Mouse (Mus musculus) liver, embryonic 16.5 days (tissue): Measurements from ENCODE around the gene Cmas. TPM values are rescaled to one million over a fixed set of nuclear protein-coding genes. Genes with fewer than 3 reads are reported as not detected.
A peak's percentile ranks its signal among the peaks of the same experiment; 100 is the strongest.

Source experiments
- ATAC-seq: fragments of 200-750 bp; cut with Nextera tagmentation; 2 replicates; pipeline ENCODE4 v1.8.0; 2017; ENCODE audit warnings: low read depth, mild to moderate bottlenecking, moderate number of reproducible peaks, moderate library complexity
- H3K27ac ChIP-seq: fragments of 300-500 bp; sonication (generic); 2 replicates; pipeline ENCODE4 v1.5.1; 2014; ENCODE audit warnings: mild to moderate bottlenecking, low read length
- H3K27me3 ChIP-seq: fragments of 300-500 bp; sonication (generic); 2 replicates; pipeline ENCODE4 v1.6.1; 2014; ENCODE audit warnings: low read depth, low read length, mixed read lengths; ENCODE audit not compliant: control insufficient read depth, insufficient read depth
- H3K36me3 ChIP-seq: fragments of 300-500 bp; sonication (generic); 2 replicates; pipeline ENCODE4 v1.6.1; 2014; ENCODE audit warnings: mild to moderate bottlenecking; ENCODE audit not compliant: control insufficient read depth, insufficient read depth
- H3K4me1 ChIP-seq: fragments of 300-500 bp; sonication (generic); 2 replicates; pipeline ENCODE4 v1.6.1; 2014; ENCODE audit warnings: low read depth, low read length, mixed read lengths; ENCODE audit not compliant: control insufficient read depth
- H3K4me2 ChIP-seq: fragments of 300-500 bp; sonication (generic); 2 replicates; pipeline ENCODE4 v1.6.1; 2014; ENCODE audit warnings: low read depth, low read length, mixed read lengths
- H3K4me3 ChIP-seq: fragments of 300-500 bp; sonication (generic); 2 replicates; pipeline ENCODE4 v1.5.1; 2014; ENCODE audit warnings: low read depth, mild to moderate bottlenecking, low read length
- H3K9ac ChIP-seq: fragments of 300-500 bp; sonication (generic); 2 replicates; pipeline ENCODE4 v1.6.1; 2014; ENCODE audit warnings: low read depth, low read length
- H3K9me3 ChIP-seq: fragments of 300-500 bp; sonication (generic); replicated peaks from 2 replicates; pipeline ENCODE4 v1.6.1; 2016; ENCODE audit warnings: low read length; ENCODE audit not compliant: control insufficient read depth
- WGBS: fragments of 180-500 bp; shearing (Covaris S2); extraction: QIAGEN DNeasy Blood & Tissue Kit; methylation state at CpG from one replicate; pipeline ENCODE4 v1.1.7; 2014; ENCODE audit not compliant: insufficient replicate concordance; 5-methylcytosine and 5-hydroxymethylcytosine counted together
- polyA plus RNA-seq: library from polyadenylated mRNA; unstranded; fragments of >200 nt; fragmentation: Nextera tagmentation; extraction: Ambion mirVana; gene quantifications from 2 replicates; pipeline ENCODE4 v1.2.1, GENCODE M21; 2015

Cmas gene
- polyA plus RNA-seq, 1 experiment from 2014 or later = 159 TPM

DNA sequence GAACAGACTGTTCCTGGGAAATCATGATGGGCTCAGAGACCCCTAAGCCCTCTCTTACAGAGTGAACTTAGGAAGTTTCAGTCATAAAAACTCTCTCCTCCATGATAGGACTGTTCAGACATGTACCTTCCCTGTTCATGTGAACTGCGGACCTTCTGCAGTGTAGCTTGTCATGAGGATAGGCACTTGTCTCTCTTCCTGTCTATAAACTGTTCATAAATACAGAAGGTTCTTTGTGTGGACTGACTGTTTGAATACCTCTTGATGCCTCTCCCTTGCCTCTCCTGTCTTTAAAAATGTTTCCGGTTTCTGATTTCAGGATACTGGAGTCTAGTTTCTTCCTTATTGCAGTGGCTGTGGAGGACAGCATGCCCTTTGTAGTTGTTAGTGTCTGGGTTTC is 3.1 kb downstream of the Cmas start:
- Histone ChIP-seq H3K36me3 (peaks cover 47% of the 10 kb centered on the region), H3K9me3 (no peaks in the 10 kb centered on the region), H3K9ac (no peak overlapping the region), H3K4me3 (peak overlapping the region; percentile 96; the same call in 1 of the 2 replicates), H3K4me1 (peaks cover 18% of the 10 kb centered on the region), H3K4me2 (no peak overlapping the region), H3K27ac (no peak overlapping the region), H3K27me3 (no peaks in the 10 kb centered on the region)
- 94% methylated on average over 2 of the region's 2 CpGs for WGBS
- ATAC-seq = no peak

DNA sequence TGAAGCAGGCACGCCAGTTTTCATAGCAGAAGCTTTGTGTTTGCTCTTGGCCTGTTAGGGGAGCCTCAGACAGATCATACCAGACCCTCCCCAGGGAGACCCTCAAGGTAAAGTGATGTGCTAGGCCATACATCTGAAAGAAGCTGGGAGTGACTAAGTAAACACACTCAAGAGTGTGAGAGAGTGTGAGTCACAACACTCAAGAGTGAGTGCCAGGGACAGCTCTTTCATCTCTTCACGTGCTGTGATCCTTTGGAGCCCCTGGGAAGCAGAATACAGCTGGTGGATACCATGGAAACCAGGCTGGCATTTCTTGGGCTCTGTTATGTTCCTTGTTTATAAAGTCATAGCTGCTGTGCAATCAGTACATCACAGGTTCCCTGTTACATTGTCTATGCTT is 8.4 kb downstream of the Cmas start:
- no peak overlapping the region for H3K9ac ChIP-seq
- WGBS = 87% methylated on average over 2 of the region's 2 CpGs
- H3K36me3 ChIP-seq = peaks cover 78% of the 10 kb centered on the region
- no peak overlapping the region for H3K4me3 ChIP-seq
- no peak overlapping the region for H3K4me2 ChIP-seq
- H3K27ac ChIP-seq = no peak overlapping the region
- H3K4me1 ChIP-seq = no peaks in the 10 kb centered on the region
- no peaks in the 10 kb centered on the region for H3K9me3 ChIP-seq
- H3K27me3 ChIP-seq = no peaks in the 10 kb centered on the region
- ATAC-seq = no peak

DNA sequence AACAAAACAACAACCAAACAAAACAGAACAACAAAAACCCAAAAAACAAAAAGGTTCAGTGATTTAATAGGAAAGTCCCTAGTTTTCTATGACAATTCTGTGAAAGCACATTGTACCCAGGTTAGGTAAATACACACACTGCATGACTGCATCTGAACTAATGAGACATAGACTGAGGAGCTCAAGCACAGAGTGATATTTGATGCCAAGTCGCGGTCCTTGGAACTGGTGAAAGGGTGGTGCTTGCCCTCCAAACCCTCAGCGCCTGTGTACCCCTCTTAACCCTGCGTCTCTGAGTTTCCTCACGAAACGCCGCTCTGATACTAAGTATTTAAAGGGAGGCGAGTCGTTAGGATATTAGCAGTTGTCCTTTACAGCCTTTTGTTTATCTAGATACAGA is 10.8 kb downstream of the Cmas start:
- H3K4me1 ChIP-seq = no peaks in the 10 kb centered on the region
- WGBS = 90% methylated on average over 9 of the region's 9 CpGs
- peaks cover 80% of the 10 kb centered on the region for H3K36me3 ChIP-seq
- no peak overlapping the region for H3K4me3 ChIP-seq
- no peak overlapping the region for H3K27ac ChIP-seq
- no peaks in the 10 kb centered on the region for H3K27me3 ChIP-seq
- ATAC-seq = no peak
- H3K9me3 ChIP-seq = no peaks in the 10 kb centered on the region
- no peak overlapping the region for H3K9ac ChIP-seq
- no peak overlapping the region for H3K4me2 ChIP-seq

DNA sequence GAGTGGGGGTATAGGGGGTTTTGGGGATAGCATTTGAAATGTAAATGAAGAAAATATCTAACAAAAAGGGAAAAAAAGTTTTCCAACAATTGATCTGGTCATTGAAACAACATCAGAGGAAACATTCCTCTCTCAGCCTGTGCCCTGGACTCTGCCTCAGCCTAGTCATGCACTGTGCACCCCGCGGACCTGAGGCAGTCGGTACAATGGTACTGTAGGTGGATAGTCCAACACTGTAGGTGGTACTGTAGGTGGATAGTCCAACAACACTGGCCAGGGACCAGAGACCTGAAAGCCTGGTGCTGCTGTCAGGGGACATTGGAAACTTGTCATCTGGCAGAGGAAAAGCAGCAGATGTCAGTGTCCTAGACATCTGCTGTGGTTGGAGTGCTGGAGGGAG is 13.4 kb downstream of the Cmas start:
- Histone ChIP-seq H3K4me3 (no peak overlapping the region), H3K9me3 (no peaks in the 10 kb centered on the region), H3K27me3 (no peaks in the 10 kb centered on the region), H3K27ac (no peak overlapping the region), H3K4me2 (no peak overlapping the region), H3K4me1 (no peaks in the 10 kb centered on the region), H3K9ac (no peak overlapping the region), H3K36me3 (peaks cover 89% of the 10 kb centered on the region)
- ATAC-seq = peak; percentile 25; the same call in 1 of the 2 replicates
- 97% methylated on average over 3 of the region's 3 CpGs for WGBS

GRCm38 (mm10) chr6:142771643-142772042 is 15.2 kb downstream of the Cmas start:
- H3K4me3 ChIP-seq = no peak overlapping the region
- H3K4me1 ChIP-seq = no peaks in the 10 kb centered on the region
- no peaks in the 10 kb centered on the region for H3K27me3 ChIP-seq
- ATAC-seq = 0 out of 2 replicates have a peak, but pooled peaks have one; percentile 11
- no peak overlapping the region for H3K27ac ChIP-seq
- H3K36me3 ChIP-seq = peaks cover 85% of the 10 kb centered on the region
- WGBS = 55% methylated on average over 4 of the region's 4 CpGs
- H3K4me2 ChIP-seq = no peak overlapping the region
- no peak overlapping the region for H3K9ac ChIP-seq
- H3K9me3 ChIP-seq = no peaks in the 10 kb centered on the region

- H3K9me3 ChIP-seq = no peaks in the 10 kb centered on the region
- no peak overlapping the region for H3K4me2 ChIP-seq
- no peaks in the 10 kb centered on the region for H3K27me3 ChIP-seq
- no peak overlapping the region for H3K9ac ChIP-seq
- no peak for ATAC-seq
- 84% methylated on average over 5 of the region's 5 CpGs for WGBS
- H3K4me3 ChIP-seq = no peak overlapping the region
- no peak overlapping the region for H3K27ac ChIP-seq
- no peaks in the 10 kb centered on the region for H3K4me1 ChIP-seq
- peaks cover 69% of the 10 kb centered on the region for H3K36me3 ChIP-seq
These were observed 17.1 kb downstream of the Cmas start for GRCm38 (mm10) chr6:142773566-142773965.

DNA sequence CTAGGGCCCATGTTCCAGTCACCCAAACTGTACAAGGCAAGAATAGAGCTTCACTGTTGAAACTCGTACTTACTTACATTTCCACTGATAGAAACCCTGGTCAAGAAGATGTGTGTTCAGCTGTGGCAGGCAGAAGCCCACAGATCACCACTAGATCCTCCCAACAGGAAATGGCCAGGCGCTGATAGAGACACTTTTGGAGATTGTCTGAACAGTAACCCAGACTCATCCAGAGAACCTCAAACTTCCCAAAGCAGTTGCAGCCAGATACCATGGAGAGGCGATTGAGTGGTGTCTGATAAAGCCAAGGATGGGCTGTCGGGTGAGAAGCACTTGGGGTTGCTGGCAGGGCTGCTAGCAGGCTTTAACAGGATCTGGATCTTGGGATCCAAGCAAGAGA is 20.4 kb downstream of the Cmas start:
- WGBS = 13% methylated on average over 4 of the region's 4 CpGs
- no peaks in the 10 kb centered on the region for H3K4me1 ChIP-seq
- no peaks in the 10 kb centered on the region for H3K9me3 ChIP-seq
- no peak overlapping the region for H3K4me2 ChIP-seq
- H3K27ac ChIP-seq = no peak overlapping the region
- H3K9ac ChIP-seq = no peak overlapping the region
- H3K27me3 ChIP-seq = no peaks in the 10 kb centered on the region
- peaks cover 44% of the 10 kb centered on the region for H3K36me3 ChIP-seq
- no peak overlapping the region for H3K4me3 ChIP-seq
- ATAC-seq = peak; percentile 22; the same call in 1 of the 2 replicates

GRCm38 (mm10) chr6:142779045-142779811 is 22.7 kb downstream of the Cmas start:
- 38% methylated on average over 11 of the region's 11 CpGs for WGBS
- no peak for ATAC-seq
- no peak overlapping the region for H3K9ac ChIP-seq

DNA sequence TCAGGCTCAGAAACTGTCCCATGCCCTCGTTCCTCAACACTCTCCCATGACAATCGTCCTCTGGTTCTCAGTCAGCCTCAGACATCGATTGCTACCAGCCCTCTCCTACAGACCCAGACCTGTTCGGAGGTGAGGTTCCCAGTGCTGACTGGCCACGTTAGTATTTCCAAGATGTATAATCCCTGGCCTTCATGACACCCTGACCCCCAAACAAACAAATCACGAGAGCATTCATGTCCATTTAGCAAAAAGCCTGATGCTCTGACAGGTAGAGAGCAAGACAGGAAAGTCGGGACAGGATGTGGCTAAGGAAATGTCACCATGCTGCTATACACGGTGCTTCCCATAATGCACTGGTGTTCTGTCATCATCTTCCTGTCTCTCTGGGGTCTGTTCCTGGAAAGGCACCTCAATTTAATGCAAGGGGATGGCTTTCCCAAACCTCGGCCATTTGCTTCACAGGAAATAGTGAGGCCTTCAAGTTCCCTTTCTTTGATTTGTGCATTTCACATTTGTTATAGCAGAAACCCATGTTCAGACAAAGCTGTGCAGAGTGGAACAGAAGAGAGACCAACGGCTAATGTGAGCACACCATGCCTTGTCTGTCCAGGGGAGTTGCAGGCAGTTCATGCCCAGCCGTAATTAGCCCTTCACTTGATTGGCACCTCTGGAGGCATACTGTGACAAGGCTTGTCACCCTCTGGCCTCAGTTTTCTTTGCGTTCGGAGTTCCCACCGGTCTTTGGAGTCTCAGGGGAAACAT is 23.5 kb downstream of the Cmas start:
- H3K9me3 ChIP-seq = no peaks in the 10 kb centered on the region
- H3K27ac ChIP-seq = no peak overlapping the region
- ATAC-seq = no peak
- H3K4me1 ChIP-seq = no peaks in the 10 kb centered on the region
- H3K9ac ChIP-seq = no peak overlapping the region
- no peak overlapping the region for H3K4me3 ChIP-seq
- WGBS = 47% methylated on average over 14 of the region's 14 CpGs
- peaks cover 14% of the 10 kb centered on the region; the same call in 1 of the 2 replicates for H3K36me3 ChIP-seq
- H3K27me3 ChIP-seq = no peaks in the 10 kb centered on the region
- H3K4me2 ChIP-seq = no peak overlapping the region

More at GRCm38 (mm10) chr6:142779045-142779811, 22.7 kb downstream of the Cmas start:
- H3K4me2 ChIP-seq = no peak overlapping the region
- H3K9me3 ChIP-seq = no peaks in the 10 kb centered on the region
- H3K27ac ChIP-seq = no peak overlapping the region
- no peaks in the 10 kb centered on the region for H3K4me1 ChIP-seq
- no peak overlapping the region for H3K4me3 ChIP-seq
- no peaks in the 10 kb centered on the region for H3K27me3 ChIP-seq
- H3K36me3 ChIP-seq = peaks cover 21% of the 10 kb centered on the region
